Mouse (Mus musculus) liver, embryonic 14 days (tissue): ENCODE data around the gene Rhoa. TPM values are rescaled to one million over a fixed set of nuclear protein-coding genes. Genes with fewer than 3 reads are reported as not detected.

Experiments used
- polyA plus RNA-seq: library from polyadenylated mRNA; depleted of rRNA; stranded (reverse); fragments of >200 nt; gene quantifications from 2 replicates; pipeline ENCODE4 v1.2.3, GENCODE M21; 2012; rRNA removed

Rhoa gene
- polyA plus RNA-seq, result 77.4 and 89.7 TPM in 2 replicates

DNA sequence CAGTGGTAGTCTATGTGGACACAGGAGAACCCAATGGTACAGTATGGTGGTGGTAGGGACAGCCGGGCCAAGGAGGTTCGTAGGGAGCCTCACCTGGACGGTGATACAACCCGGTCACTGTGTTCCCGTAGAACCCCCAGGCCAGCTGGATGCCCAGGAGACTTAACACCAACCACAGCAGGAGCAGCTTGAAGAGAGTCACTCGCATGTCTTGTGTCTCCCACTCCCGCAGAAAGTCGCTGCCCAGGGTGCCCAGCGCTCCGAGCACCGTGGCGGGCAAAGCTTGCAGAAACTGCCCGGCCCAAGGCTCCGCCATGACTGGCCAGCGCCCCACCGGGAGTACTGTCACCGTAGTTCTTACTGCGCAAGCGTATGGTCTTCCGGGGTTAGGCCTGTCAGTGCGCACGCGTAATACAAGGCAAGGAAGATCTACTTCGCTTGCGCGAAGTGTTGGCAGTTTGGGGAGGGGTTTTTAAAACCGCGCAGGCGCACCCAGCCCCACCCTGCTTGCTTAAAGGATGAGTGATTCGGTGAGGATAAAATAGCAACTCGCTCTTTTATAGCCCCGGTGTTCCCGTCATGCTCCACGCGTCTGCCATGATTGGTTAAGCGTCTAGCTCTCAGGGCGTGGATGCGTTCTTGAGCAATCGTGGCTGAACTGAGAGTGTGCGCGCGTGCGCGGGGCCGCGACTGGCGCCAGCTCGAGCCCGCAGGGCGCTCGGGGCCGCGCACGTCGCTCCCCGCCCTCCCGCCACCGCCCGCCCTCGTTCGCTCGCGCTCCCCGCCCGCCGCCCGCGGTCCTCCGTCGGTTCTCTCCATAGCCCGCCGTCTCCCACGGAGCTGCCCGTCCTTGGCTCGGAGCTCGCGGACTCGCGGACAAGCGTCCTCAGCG lies at the start of gene Rhoa, which contains the start of gene Tcta:
Gene Rhoa (plus strand): TSS at position 501 of the 892 bp plus-strand sequence.
Gene Tcta (minus strand): TSS at position 532 of the 892 bp plus-strand sequence.

GRCm38 (mm10) chr9:108263690-108264190 lies 42.2 kb upstream of the Rhoa start, which contains the start of gene Dag1:
Gene Dag1, minus strand, starts transcription at chr9:108263958.

DNA sequence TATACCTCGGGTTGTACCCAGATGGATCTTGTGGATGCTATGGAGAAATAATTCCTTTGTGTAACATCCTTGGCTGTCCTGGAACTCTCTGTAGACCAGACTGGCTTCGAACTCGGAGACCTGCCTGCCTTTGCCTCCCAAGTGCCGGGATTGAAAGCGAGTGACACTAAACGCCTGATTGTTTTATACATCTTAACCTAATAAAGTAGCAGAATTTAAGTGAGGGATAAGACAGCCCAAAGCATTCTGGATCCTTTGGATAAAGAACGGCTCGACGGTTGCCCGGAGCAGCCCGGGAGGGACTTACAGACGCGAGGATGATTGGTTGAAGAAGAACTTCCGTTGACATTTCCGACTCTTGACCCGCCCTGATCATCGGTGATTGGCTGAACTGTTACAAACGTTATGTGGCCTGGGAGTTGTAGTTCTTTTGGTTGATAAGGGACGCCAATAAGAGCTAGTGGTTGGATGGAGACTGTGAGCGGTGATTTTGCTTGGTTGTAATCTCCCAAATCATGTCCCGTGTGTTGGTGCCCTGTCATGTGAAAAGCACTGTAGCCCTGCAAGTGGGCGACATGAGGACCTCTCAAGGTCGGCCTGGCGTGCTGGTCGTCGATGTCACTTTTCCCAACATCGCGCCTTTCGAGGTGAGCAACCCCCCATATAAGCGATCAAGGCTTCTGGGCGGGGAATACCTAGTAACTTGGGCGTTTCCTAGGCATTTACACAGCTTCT lies 15.7 kb upstream of the Rhoa start, which contains the start of gene Nicn1:
Gene Nicn1 (plus strand): TSS at position 414 of the 735 bp plus-strand sequence.

GRCm38 (mm10) chr9:108296453-108297355 lies 9.2 kb upstream of the Rhoa start, which contains the start of gene Amt:
Gene Amt, plus strand, starts transcription at chr9:108296853.

GRCm38 (mm10) chr9:108338886-108339781 lies 33.2 kb downstream of the Rhoa start, which contains the start of gene Gpx1:
Gene Gpx1, plus strand, starts transcription at chr9:108338903.

GRCm38 (mm10) chr9:108347540-108348289 lies 41.8 kb downstream of the Rhoa start, which contains the start of gene Usp4:
Gene Usp4, plus strand, starts transcription at chr9:108347853.

Other genes starting within 250 kb of the Rhoa start
- 17.8 and 19.6 TPM in 2 replicates for gene Mst1, start 225.7 kb upstream of the Rhoa start, polyA plus RNA-seq
- gene Rnf123, start 222.8 kb upstream of the Rhoa start, polyA plus RNA-seq, result 105 and 129 TPM in 2 replicates
- gene Apeh, start 211.5 kb upstream of the Rhoa start, polyA plus RNA-seq, result 116 and 139 TPM in 2 replicates
- gene Bsn, start 115.7 kb upstream of the Rhoa start, polyA plus RNA-seq, result 0.86 and 0.89 TPM in 2 replicates
- gene Dag1, start 42.2 kb upstream of the Rhoa start, polyA plus RNA-seq, result 4.5 and 5.6 TPM in 2 replicates
- 2.7 and 3.1 TPM in 2 replicates for gene Nicn1, start 15.7 kb upstream of the Rhoa start, polyA plus RNA-seq
- gene Amt, start 9.3 kb upstream of the Rhoa start, polyA plus RNA-seq, result 6.6 and 7.8 TPM in 2 replicates
- gene Tcta, start within 50 bp of the Rhoa start, polyA plus RNA-seq, result 8.4 and 10.7 TPM in 2 replicates
- gene Gpx1, start 32.8 kb downstream of the Rhoa start, polyA plus RNA-seq, result 3,245 and 3,712 TPM in 2 replicates
- 36.5 and 40.0 TPM in 2 replicates for gene Usp4, start 41.7 kb downstream of the Rhoa start, polyA plus RNA-seq
- gene 1700102P08Rik, start 86.7 kb downstream of the Rhoa start, polyA plus RNA-seq, result 0.36 and 0.61 TPM in 2 replicates
- 0.17 TPM in 2 replicates for gene Ccdc36, start 122.4 kb downstream of the Rhoa start, polyA plus RNA-seq
- gene BC048562, start 130.4 kb downstream of the Rhoa start, polyA plus RNA-seq, result not detected in 2 replicates
- gene Ccdc71, start 154.4 kb downstream of the Rhoa start, polyA plus RNA-seq, result 9.1 and 10.2 TPM in 2 replicates
- gene Klhdc8b, start 155.5 kb downstream of the Rhoa start, polyA plus RNA-seq, result 10.9 and 12.7 TPM in 2 replicates
- 7.2 and 7.9 TPM in 2 replicates for gene Lamb2, start 173.6 kb downstream of the Rhoa start, polyA plus RNA-seq
- gene Usp19, start 184.5 kb downstream of the Rhoa start, polyA plus RNA-seq, result 29.8 and 34.1 TPM in 2 replicates
- 97.1 and 108 TPM in 2 replicates for gene Qars, start 201.6 kb downstream of the Rhoa start, polyA plus RNA-seq
- gene Qrich1, start 210.7 kb downstream of the Rhoa start, polyA plus RNA-seq, result 36.9 and 46.0 TPM in 2 replicates